Mouse (Mus musculus): ENCODE data around the gene Hist1h2br. TPM values are rescaled to one million over a fixed set of nuclear protein-coding genes. Genes with fewer than 3 reads are reported as not detected.

The Hist1h2br gene
- polyA plus RNA-seq (2015; fragmentation: Illumina TruSeq; extraction: RNeasy Lipid Tissue Mini Kit (QIAGEN cat#74804); ENCODE audit: low read depth, low replicate concordance) = 0.58 TPM

DNA sequence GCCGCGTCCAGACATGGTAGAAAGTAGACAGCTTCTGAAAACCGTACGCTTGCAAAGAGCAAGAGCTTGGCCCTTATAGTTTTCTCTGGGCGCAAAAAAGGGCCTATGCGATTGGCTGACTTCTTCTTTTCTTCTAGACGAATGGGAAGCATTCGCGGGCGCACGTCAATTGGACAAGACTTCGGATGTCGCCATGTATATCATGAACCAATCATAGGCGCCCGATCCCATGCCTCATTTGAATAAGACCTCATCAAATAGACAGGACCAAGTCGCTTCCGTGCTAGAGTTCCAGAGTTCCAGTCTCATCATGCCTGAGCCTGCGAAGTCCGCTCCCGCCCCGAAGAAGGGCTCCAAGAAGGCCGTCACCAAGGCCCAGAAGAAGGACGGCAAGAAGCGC is at the start of gene Hist1h2br, which contains the start of gene Hist1h2ap:
TSS of gene Hist1h2br (plus strand) at position 283 of the 400 bp plus-strand sequence.
TSS of gene Hist1h2ap (minus strand) at position 47 of the 400 bp plus-strand sequence.

DNA sequence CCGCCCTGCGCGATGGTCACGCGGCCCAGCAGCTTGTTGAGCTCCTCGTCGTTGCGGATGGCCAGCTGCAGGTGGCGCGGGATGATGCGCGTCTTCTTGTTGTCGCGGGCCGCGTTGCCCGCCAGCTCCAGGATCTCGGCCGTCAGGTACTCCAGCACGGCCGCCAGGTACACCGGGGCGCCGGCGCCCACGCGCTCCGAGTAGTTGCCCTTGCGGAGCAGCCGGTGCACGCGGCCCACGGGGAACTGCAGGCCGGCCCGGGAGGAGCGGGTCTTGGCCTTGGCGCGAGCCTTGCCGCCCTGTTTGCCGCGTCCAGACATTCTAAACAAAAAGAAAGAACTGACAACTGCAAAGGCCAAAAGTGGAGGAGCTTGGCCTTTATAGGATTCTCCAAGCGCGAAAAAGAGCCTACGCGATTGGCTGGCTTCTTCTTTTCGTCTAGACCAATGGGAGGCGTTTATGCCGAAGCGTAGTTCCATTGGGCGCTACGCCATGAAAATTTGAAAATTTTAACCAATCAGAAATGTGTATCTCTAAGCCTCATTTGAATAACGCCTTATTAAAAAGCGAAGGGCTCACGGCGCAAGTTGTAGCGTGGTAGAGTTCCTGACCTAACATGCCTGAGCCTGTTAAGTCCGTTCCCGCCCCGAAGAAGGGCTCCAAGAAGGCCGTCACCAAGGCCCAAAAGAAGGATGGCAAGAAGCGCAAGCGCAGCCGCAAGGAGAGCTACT is 46.5 kb upstream of the Hist1h2br start, which contains the start of the genes Hist1h2an and Hist1h2bp:
TSS of gene Hist1h2an (minus strand) at position 320 of the 731 bp plus-strand sequence.
TSS of gene Hist1h2bp (plus strand) at position 563 of the 731 bp plus-strand sequence.

DNA sequence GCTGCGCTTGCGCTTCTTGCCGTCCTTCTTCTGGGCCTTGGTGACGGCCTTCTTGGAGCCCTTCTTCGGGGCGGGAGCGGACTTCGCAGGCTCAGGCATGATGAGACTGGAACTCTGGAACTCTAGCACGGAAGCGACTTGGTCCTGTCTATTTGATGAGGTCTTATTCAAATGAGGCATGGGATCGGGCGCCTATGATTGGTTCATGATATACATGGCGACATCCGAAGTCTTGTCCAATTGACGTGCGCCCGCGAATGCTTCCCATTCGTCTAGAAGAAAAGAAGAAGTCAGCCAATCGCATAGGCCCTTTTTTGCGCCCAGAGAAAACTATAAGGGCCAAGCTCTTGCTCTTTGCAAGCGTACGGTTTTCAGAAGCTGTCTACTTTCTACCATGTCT is 23.5 kb upstream of the Hist1h2br start, which contains the start of the genes Hist1h2bq and Hist1h2ao:
TSS of gene Hist1h2bq (minus strand) at position 125 of the 400 bp plus-strand sequence.
TSS of gene Hist1h2ao (plus strand) at position 393 of the 400 bp plus-strand sequence.

DNA sequence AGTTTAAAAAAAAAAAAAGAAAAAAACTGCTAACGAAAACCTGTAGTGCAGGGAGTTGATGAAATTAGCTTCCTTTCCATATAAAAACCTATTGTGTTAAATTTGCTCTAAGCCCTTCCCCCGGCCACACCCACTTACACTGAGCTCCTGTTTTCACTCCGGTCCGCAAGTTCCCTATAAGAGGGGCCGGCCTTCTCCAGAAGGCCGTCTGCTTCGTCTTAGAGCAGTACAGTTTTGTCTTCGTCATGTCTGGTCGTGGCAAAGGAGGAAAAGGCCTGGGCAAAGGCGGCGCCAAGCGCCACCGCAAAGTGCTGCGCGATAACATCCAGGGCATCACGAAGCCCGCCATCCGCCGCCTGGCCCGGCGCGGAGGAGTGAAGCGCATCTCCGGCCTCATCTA is 22.0 kb upstream of the Hist1h2br start, which contains the start of gene Hist1h4m:
TSS of gene Hist1h4m (plus strand) at position 208 of the 400 bp plus-strand sequence.

DNA sequence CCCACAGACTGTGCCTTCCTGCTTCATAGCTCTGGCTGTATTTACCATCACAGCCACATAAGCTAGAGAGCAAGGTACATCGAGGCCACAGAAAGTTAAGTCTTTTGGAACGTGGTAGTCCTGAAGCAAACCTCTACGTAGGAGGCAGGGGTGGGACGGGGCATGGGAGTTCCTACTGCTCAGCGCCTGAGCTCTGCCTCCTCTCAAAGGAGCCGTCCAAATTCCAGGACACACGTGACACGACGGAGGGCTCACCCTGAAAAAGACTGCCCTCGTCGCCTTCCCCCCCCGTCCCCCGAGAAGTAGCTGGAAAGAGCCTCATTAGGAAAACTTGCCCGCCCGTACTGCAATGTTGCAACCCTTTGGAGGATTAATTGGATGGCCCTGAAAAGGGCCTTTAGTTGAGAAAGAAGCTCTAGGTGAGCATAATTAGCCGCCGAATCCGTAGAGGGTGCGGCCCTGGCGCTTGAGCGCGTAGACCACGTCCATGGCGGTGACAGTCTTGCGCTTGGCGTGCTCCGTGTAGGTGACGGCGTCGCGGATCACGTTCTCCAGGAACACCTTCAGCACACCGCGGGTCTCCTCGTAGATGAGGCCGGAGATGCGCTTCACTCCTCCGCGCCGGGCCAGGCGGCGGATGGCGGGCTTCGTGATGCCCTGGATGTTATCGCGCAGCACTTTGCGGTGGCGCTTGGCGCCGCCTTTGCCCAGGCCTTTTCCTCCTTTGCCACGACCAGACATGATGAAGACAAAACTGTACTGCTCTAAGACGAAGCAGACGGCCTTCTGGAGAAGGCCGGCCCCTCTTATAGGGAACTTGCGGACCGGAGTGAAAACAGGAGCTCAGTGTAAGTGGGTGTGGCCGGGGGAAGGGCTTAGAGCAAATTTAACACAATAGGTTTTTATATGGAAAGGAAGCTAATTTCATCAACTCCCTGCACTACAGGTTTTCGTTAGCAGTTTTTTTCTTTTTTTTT is 1.8 kb upstream of the Hist1h2br start, which contains the start of gene Hist1h4n:
TSS of gene Hist1h4n (minus strand) at position 779 of the 977 bp plus-strand sequence.

Other genes with a start within 250 kb of the Hist1h2br start
- gene Olfr1362, start 219.7 kb upstream of the Hist1h2br start, polyA plus RNA-seq (2015; fragmentation: Illumina TruSeq; extraction: RNeasy Lipid Tissue Mini Kit (QIAGEN cat#74804); ENCODE audit: low read depth, low replicate concordance) = not detected
- gene Olfr11, start 191.2 kb upstream of the Hist1h2br start, polyA plus RNA-seq (2015; fragmentation: Illumina TruSeq; extraction: RNeasy Lipid Tissue Mini Kit (QIAGEN cat#74804); ENCODE audit: low read depth, low replicate concordance) = not detected
- not detected for gene Olfr1361, start 170.4 kb upstream of the Hist1h2br start, polyA plus RNA-seq (2015; fragmentation: Illumina TruSeq; extraction: RNeasy Lipid Tissue Mini Kit (QIAGEN cat#74804); ENCODE audit: low read depth, low replicate concordance)
- gene Olfr1360, start 156.3 kb upstream of the Hist1h2br start, polyA plus RNA-seq (2015; fragmentation: Illumina TruSeq; extraction: RNeasy Lipid Tissue Mini Kit (QIAGEN cat#74804); ENCODE audit: low read depth, low replicate concordance) = not detected
- gene Olfr1359, start 135.6 kb upstream of the Hist1h2br start, polyA plus RNA-seq (2015; fragmentation: Illumina TruSeq; extraction: RNeasy Lipid Tissue Mini Kit (QIAGEN cat#74804); ENCODE audit: low read depth, low replicate concordance) = not detected
- not detected for gene Hist1h2bl, start 117.6 kb upstream of the Hist1h2br start, polyA plus RNA-seq (2015; fragmentation: Illumina TruSeq; extraction: RNeasy Lipid Tissue Mini Kit (QIAGEN cat#74804); ENCODE audit: low read depth, low replicate concordance)
- not detected for gene Hist1h2ai, start 117.3 kb upstream of the Hist1h2br start, polyA plus RNA-seq (2015; fragmentation: Illumina TruSeq; extraction: RNeasy Lipid Tissue Mini Kit (QIAGEN cat#74804); ENCODE audit: low read depth, low replicate concordance)
- gene Hist1h3h, start 116.1 kb upstream of the Hist1h2br start, polyA plus RNA-seq (2015; fragmentation: Illumina TruSeq; extraction: RNeasy Lipid Tissue Mini Kit (QIAGEN cat#74804); ENCODE audit: low read depth, low replicate concordance) = not detected
- gene Hist1h2bm, start 111.7 kb upstream of the Hist1h2br start, polyA plus RNA-seq (2015; fragmentation: Illumina TruSeq; extraction: RNeasy Lipid Tissue Mini Kit (QIAGEN cat#74804); ENCODE audit: low read depth, low replicate concordance) = not detected
- 1.7 TPM for gene Hist1h4j, start 98.7 kb upstream of the Hist1h2br start, polyA plus RNA-seq (2015; fragmentation: Illumina TruSeq; extraction: RNeasy Lipid Tissue Mini Kit (QIAGEN cat#74804); ENCODE audit: low read depth, low replicate concordance)
- 4.7 TPM for gene Hist1h4k, start 83.2 kb upstream of the Hist1h2br start, polyA plus RNA-seq (2015; fragmentation: Illumina TruSeq; extraction: RNeasy Lipid Tissue Mini Kit (QIAGEN cat#74804); ENCODE audit: low read depth, low replicate concordance)
- not detected for gene Hist1h2ak, start 79.9 kb upstream of the Hist1h2br start, polyA plus RNA-seq (2015; fragmentation: Illumina TruSeq; extraction: RNeasy Lipid Tissue Mini Kit (QIAGEN cat#74804); ENCODE audit: low read depth, low replicate concordance)
- gene Hist1h2bn, start 79.6 kb upstream of the Hist1h2br start, polyA plus RNA-seq (2015; fragmentation: Illumina TruSeq; extraction: RNeasy Lipid Tissue Mini Kit (QIAGEN cat#74804); ENCODE audit: low read depth, low replicate concordance) = not detected
- gene Hist1h1b, start 53.1 kb upstream of the Hist1h2br start, polyA plus RNA-seq (2015; fragmentation: Illumina TruSeq; extraction: RNeasy Lipid Tissue Mini Kit (QIAGEN cat#74804); ENCODE audit: low read depth, low replicate concordance) = not detected
- not detected for gene Hist1h3i, start 50.4 kb upstream of the Hist1h2br start, polyA plus RNA-seq (2015; fragmentation: Illumina TruSeq; extraction: RNeasy Lipid Tissue Mini Kit (QIAGEN cat#74804); ENCODE audit: low read depth, low replicate concordance)
- not detected for gene Hist1h2an, start 46.5 kb upstream of the Hist1h2br start, polyA plus RNA-seq (2015; fragmentation: Illumina TruSeq; extraction: RNeasy Lipid Tissue Mini Kit (QIAGEN cat#74804); ENCODE audit: low read depth, low replicate concordance)
- gene Hist1h2bp, start 46.3 kb upstream of the Hist1h2br start, polyA plus RNA-seq (2015; fragmentation: Illumina TruSeq; extraction: RNeasy Lipid Tissue Mini Kit (QIAGEN cat#74804); ENCODE audit: low read depth, low replicate concordance) = not detected
- not detected for gene Hist1h2bq, start 23.5 kb upstream of the Hist1h2br start, polyA plus RNA-seq (2015; fragmentation: Illumina TruSeq; extraction: RNeasy Lipid Tissue Mini Kit (QIAGEN cat#74804); ENCODE audit: low read depth, low replicate concordance)
- gene Hist1h2ao, start 23.3 kb upstream of the Hist1h2br start, polyA plus RNA-seq (2015; fragmentation: Illumina TruSeq; extraction: RNeasy Lipid Tissue Mini Kit (QIAGEN cat#74804); ENCODE audit: low read depth, low replicate concordance) = not detected
- gene Hist1h4m, start 22.0 kb upstream of the Hist1h2br start, polyA plus RNA-seq (2015; fragmentation: Illumina TruSeq; extraction: RNeasy Lipid Tissue Mini Kit (QIAGEN cat#74804); ENCODE audit: low read depth, low replicate concordance) = 3.7 TPM
- gene Hist1h4n, start 1.5 kb upstream of the Hist1h2br start, polyA plus RNA-seq (2015; fragmentation: Illumina TruSeq; extraction: RNeasy Lipid Tissue Mini Kit (QIAGEN cat#74804); ENCODE audit: low read depth, low replicate concordance) = not detected
- not detected for gene Hist1h2ap, start 236 bp upstream of the Hist1h2br start, polyA plus RNA-seq (2015; fragmentation: Illumina TruSeq; extraction: RNeasy Lipid Tissue Mini Kit (QIAGEN cat#74804); ENCODE audit: low read depth, low replicate concordance)
- 5.2 TPM for gene Zfp184, start 111.4 kb downstream of the Hist1h2br start, polyA plus RNA-seq (2015; fragmentation: Illumina TruSeq; extraction: RNeasy Lipid Tissue Mini Kit (QIAGEN cat#74804); ENCODE audit: low read depth, low replicate concordance)
- not detected for gene Pom121l2, start 147.5 kb downstream of the Hist1h2br start, polyA plus RNA-seq (2015; fragmentation: Illumina TruSeq; extraction: RNeasy Lipid Tissue Mini Kit (QIAGEN cat#74804); ENCODE audit: low read depth, low replicate concordance)
- gene Prss16, start 176.0 kb downstream of the Hist1h2br start, polyA plus RNA-seq (2015; fragmentation: Illumina TruSeq; extraction: RNeasy Lipid Tissue Mini Kit (QIAGEN cat#74804); ENCODE audit: low read depth, low replicate concordance) = 1.8 TPM
- not detected for gene Hist1h2ah, start 201.8 kb downstream of the Hist1h2br start, polyA plus RNA-seq (2015; fragmentation: Illumina TruSeq; extraction: RNeasy Lipid Tissue Mini Kit (QIAGEN cat#74804); ENCODE audit: low read depth, low replicate concordance)
- gene Hist1h2bk, start 202.1 kb downstream of the Hist1h2br start, polyA plus RNA-seq (2015; fragmentation: Illumina TruSeq; extraction: RNeasy Lipid Tissue Mini Kit (QIAGEN cat#74804); ENCODE audit: low read depth, low replicate concordance) = not detected
- 6.2 TPM for gene Hist1h4i, start 207.6 kb downstream of the Hist1h2br start, polyA plus RNA-seq (2015; fragmentation: Illumina TruSeq; extraction: RNeasy Lipid Tissue Mini Kit (QIAGEN cat#74804); ENCODE audit: low read depth, low replicate concordance)
- not detected for gene Hist1h2ag, start 209.2 kb downstream of the Hist1h2br start, polyA plus RNA-seq (2015; fragmentation: Illumina TruSeq; extraction: RNeasy Lipid Tissue Mini Kit (QIAGEN cat#74804); ENCODE audit: low read depth, low replicate concordance)
- not detected for gene Hist1h2bj, start 209.5 kb downstream of the Hist1h2br start, polyA plus RNA-seq (2015; fragmentation: Illumina TruSeq; extraction: RNeasy Lipid Tissue Mini Kit (QIAGEN cat#74804); ENCODE audit: low read depth, low replicate concordance)

All from brain, adult 10 weeks (tissue).